Mouse (Mus musculus): ENCODE data around the gene Gm13698. TPM values are rescaled to one million over a fixed set of nuclear protein-coding genes. Genes with fewer than 3 reads are reported as not detected.
"Not testable (repeated sequence)": the region's sequence is repeated elsewhere in the genome, so short reads cannot be mapped to it uniquely, and the experiment has no call there.

The Gm13698 gene
- polyA plus RNA-seq, 1 experiment: not detected

DNA sequence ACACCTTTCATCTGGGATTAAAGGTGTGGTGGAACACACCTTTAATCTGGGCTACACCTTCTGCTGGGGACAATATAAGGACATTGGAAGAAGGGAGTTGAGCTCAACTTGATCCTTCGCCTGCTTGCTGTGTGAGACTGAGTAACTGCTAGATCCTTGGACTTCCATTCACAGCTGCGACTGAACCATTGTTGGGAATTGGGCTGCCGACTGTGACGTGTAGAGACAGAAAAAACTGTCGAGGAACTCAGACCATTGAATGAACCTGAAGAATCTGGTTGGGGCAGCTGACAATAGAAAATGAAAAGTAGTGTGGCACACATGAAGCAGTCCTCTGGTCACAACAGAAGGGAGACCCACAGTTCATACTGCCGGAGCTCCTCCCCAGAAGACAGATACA lies 28.9 kb downstream of the Gm13698 start, which contains the start of gene Gm13697:
TSS of gene Gm13697 (plus strand) at position 301 of the 400 bp plus-strand sequence.
- not testable (repeated sequence) for H3ac ChIP-seq (ENCODE audit: control insufficient read depth, insufficient read length, low read depth); H3K4me3 ChIP-seq (ENCODE audit: insufficient read depth, poor library complexity, severe bottlenecking); H3K79me2 ChIP-seq (ENCODE audit: control insufficient read depth, insufficient read depth); H3K27me3 ChIP-seq (ENCODE audit: control insufficient read depth, insufficient read depth, insufficient read length); H3K36me3 ChIP-seq (ENCODE audit: control insufficient read depth, insufficient read depth); H3K79me3 ChIP-seq (ENCODE audit: low read depth)

DNA sequence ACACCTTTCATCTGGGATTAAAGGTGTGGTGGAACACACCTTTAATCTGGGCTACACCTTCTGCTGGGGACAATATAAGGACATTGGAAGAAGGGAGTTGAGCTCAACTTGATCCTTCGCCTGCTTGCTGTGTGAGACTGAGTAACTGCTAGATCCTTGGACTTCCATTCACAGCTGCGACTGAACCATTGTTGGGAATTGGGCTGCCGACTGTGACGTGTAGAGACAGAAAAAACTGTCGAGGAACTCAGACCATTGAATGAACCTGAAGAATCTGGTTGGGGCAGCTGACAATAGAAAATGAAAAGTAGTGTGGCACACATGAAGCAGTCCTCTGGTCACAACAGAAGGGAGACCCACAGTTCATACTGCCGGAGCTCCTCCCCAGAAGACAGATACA lies 34.8 kb downstream of the Gm13698 start, which contains the start of gene Gm13691:
TSS of gene Gm13691 (plus strand) at position 301 of the 400 bp plus-strand sequence.
- not testable (repeated sequence) for H3K79me2 ChIP-seq (ENCODE audit: control insufficient read depth, insufficient read depth); H3K4me3 ChIP-seq (ENCODE audit: insufficient read depth, poor library complexity, severe bottlenecking); H3K79me3 ChIP-seq (ENCODE audit: low read depth); H3ac ChIP-seq (ENCODE audit: control insufficient read depth, insufficient read length, low read depth); H3K27me3 ChIP-seq (ENCODE audit: control insufficient read depth, insufficient read depth, insufficient read length); H3K36me3 ChIP-seq (ENCODE audit: control insufficient read depth, insufficient read depth)

GRCm38 (mm10) chr2:83993639-83994255 lies 38.3 kb downstream of the Gm13698 start:
- not testable (repeated sequence) for H3K79me2 ChIP-seq (ENCODE audit: control insufficient read depth, insufficient read depth); H3K4me3 ChIP-seq (ENCODE audit: insufficient read depth, poor library complexity, severe bottlenecking); H3K27me3 ChIP-seq (ENCODE audit: control insufficient read depth, insufficient read depth, insufficient read length)

GRCm38 (mm10) chr2:83994526-83994925 lies 39.0 kb downstream of the Gm13698 start:
- H3K79me3 ChIP-seq (ENCODE audit: low read depth); H3K79me2 ChIP-seq (ENCODE audit: control insufficient read depth, insufficient read depth); H3K4me3 ChIP-seq (ENCODE audit: insufficient read depth, poor library complexity, severe bottlenecking); H3K36me3 ChIP-seq (ENCODE audit: control insufficient read depth, insufficient read depth); H3ac ChIP-seq (ENCODE audit: control insufficient read depth, insufficient read length, low read depth); H3K27me3 ChIP-seq (ENCODE audit: control insufficient read depth, insufficient read depth, insufficient read length): not testable (repeated sequence)

More at GRCm38 (mm10) chr2:83993639-83994255, 38.3 kb downstream of the Gm13698 start:
- H3K36me3 ChIP-seq (ENCODE audit: control insufficient read depth, insufficient read depth); H3K79me3 ChIP-seq (ENCODE audit: low read depth); H3ac ChIP-seq (ENCODE audit: control insufficient read depth, insufficient read length, low read depth): not testable (repeated sequence)

Other genes starting within 250 kb of the Gm13698 start
- 32.1 TPM for gene Itgav, start 231.3 kb upstream of the Gm13698 start, polyA plus RNA-seq (2012; fragmentation: generic; extraction: Trizol)
- 1.1 TPM for gene Fam171b, start 143.1 kb upstream of the Gm13698 start, polyA plus RNA-seq (2012; fragmentation: generic; extraction: Trizol)
- gene Zswim2, start 14.5 kb upstream of the Gm13698 start, polyA plus RNA-seq (2012; fragmentation: generic; extraction: Trizol): not detected
- gene Gm13693, start 5.8 kb downstream of the Gm13698 start, polyA plus RNA-seq (2012; fragmentation: generic; extraction: Trizol): not detected
- gene Gm13695, start 11.6 kb downstream of the Gm13698 start, polyA plus RNA-seq (2012; fragmentation: generic; extraction: Trizol): not detected
- not detected for gene Gm13696, start 17.4 kb downstream of the Gm13698 start, polyA plus RNA-seq (2012; fragmentation: generic; extraction: Trizol)
- gene Gm13694, start 23.2 kb downstream of the Gm13698 start, polyA plus RNA-seq (2012; fragmentation: generic; extraction: Trizol): not detected
- not detected for gene Gm13697, start 29.1 kb downstream of the Gm13698 start, polyA plus RNA-seq (2012; fragmentation: generic; extraction: Trizol)
- gene Gm13691, start 34.9 kb downstream of the Gm13698 start, polyA plus RNA-seq (2012; fragmentation: generic; extraction: Trizol): not detected